Mouse (Mus musculus): ENCODE data around the gene H2al1i. TPM values are rescaled to one million over a fixed set of nuclear protein-coding genes. Genes with fewer than 3 reads are reported as not detected.
"Not testable (repeated sequence)": the region's sequence is repeated elsewhere in the genome, so short reads cannot be mapped to it uniquely, and the experiment has no call there.

The H2al1i gene
- not detected in 2 replicates for polyA plus RNA-seq (2015; fragmentation: Nextera tagmentation; extraction: Ambion mirVana)

GRCm38 (mm10) chrX:11324359-11324758, at the start of gene H2al1i:
TSS of gene H2al1i (plus strand) at chrX:11324659.
- H3K4me1 ChIP-seq; H3K9ac ChIP-seq; H3K9me3 ChIP-seq; H3K36me3 ChIP-seq; H3K27me3 ChIP-seq (replicated peaks); H3K4me3 ChIP-seq (replicated peaks); H3K27ac ChIP-seq; ATAC-seq (ENCODE audit: insufficient read depth, low FRiP score, low read depth); H3K4me2 ChIP-seq: not testable (repeated sequence)
- WGBS = 87% methylated on average over 2 of the region's 5 CpGs

GRCm38 (mm10) chrX:11277083-11277482, 47.4 kb upstream of the H2al1i start:
- no peak overlapping the region for H3K4me2 ChIP-seq
- no peaks in the 10 kb centered on the region for H3K4me1 ChIP-seq
- no peaks in the 10 kb centered on the region for H3K9me3 ChIP-seq
- H3K27me3 ChIP-seq (replicated peaks) = no peaks in the 10 kb centered on the region
- 66% methylated on average over 6 of the region's 6 CpGs for WGBS
- no peaks in the 10 kb centered on the region for H3K36me3 ChIP-seq
- H3K4me3 ChIP-seq (replicated peaks) = no peak overlapping the region
- no peak for ATAC-seq (ENCODE audit: insufficient read depth, low FRiP score, low read depth)
- no peak overlapping the region for H3K27ac ChIP-seq
- H3K9ac ChIP-seq = no peak overlapping the region

- H3K4me3 ChIP-seq (replicated peaks) = no peak overlapping the region
- H3K27me3 ChIP-seq (replicated peaks) = no peaks in the 10 kb centered on the region
- no peaks in the 10 kb centered on the region for H3K36me3 ChIP-seq
- H3K9ac ChIP-seq = no peak overlapping the region
- no peak for ATAC-seq (ENCODE audit: insufficient read depth, low FRiP score, low read depth)
- WGBS = 68% methylated on average over 2 of the region's 2 CpGs
- H3K4me1 ChIP-seq = no peaks in the 10 kb centered on the region
- no peak overlapping the region for H3K27ac ChIP-seq
- H3K4me2 ChIP-seq = no peak overlapping the region
- H3K9me3 ChIP-seq = no peaks in the 10 kb centered on the region
Measured at GRCm38 (mm10) chrX:11280741-11281140, 43.7 kb upstream of the H2al1i start.

- Histone ChIP-seq H3K4me2 (no peak overlapping the region), H3K4me3 (replicated peaks) (no peak overlapping the region), H3K27ac (no peak overlapping the region), H3K27me3 (replicated peaks) (0 out of 2 replicates have a peak, but pooled peaks cover 5% of the 10 kb centered on the region), H3K9me3 (no peaks in the 10 kb centered on the region), H3K4me1 (0 out of 2 replicates have a peak, but pooled peaks cover 3% of the 10 kb centered on the region), H3K36me3 (no peaks in the 10 kb centered on the region), H3K9ac (no peak overlapping the region)
- ATAC-seq (ENCODE audit: insufficient read depth, low FRiP score, low read depth) = no peak
- 46% methylated on average over 14 of the region's 14 CpGs for WGBS
Measured at GRCm38 (mm10) chrX:11288306-11288882, 36.1 kb upstream of the H2al1i start.

GRCm38 (mm10) chrX:11289244-11289643, 35.2 kb upstream of the H2al1i start:
- ATAC-seq (ENCODE audit: insufficient read depth, low FRiP score, low read depth) = no peak
- Histone ChIP-seq H3K4me2 (no peak overlapping the region), H3K4me1 (0 out of 2 replicates have a peak, but pooled peaks cover 3% of the 10 kb centered on the region), H3K9ac (no peak overlapping the region), H3K36me3 (no peaks in the 10 kb centered on the region), H3K4me3 (replicated peaks) (no peak overlapping the region), H3K9me3 (no peaks in the 10 kb centered on the region), H3K27ac (no peak overlapping the region), H3K27me3 (replicated peaks) (0 out of 2 replicates have a peak, but pooled peaks cover 5% of the 10 kb centered on the region)
- WGBS = 74% methylated on average over 4 of the region's 4 CpGs

GRCm38 (mm10) chrX:11298957-11299356, 25.5 kb upstream of the H2al1i start, which contains the start of gene H2al1a:
TSS of gene H2al1a (plus strand) at chrX:11299257.
- not testable (repeated sequence) for ATAC-seq (ENCODE audit: insufficient read depth, low FRiP score, low read depth); H3K27ac ChIP-seq; H3K27me3 ChIP-seq (replicated peaks); H3K9me3 ChIP-seq; H3K9ac ChIP-seq; H3K4me1 ChIP-seq; H3K36me3 ChIP-seq; H3K4me2 ChIP-seq; H3K4me3 ChIP-seq (replicated peaks)
- no CpG with 5 or more reads among the region's 3 CpGs for WGBS

GRCm38 (mm10) chrX:11302132-11302531, 22.3 kb upstream of the H2al1i start, which contains the start of gene H2al1b:
TSS of gene H2al1b (plus strand) at chrX:11302432.
- not testable (repeated sequence) for H3K27me3 ChIP-seq (replicated peaks); H3K4me1 ChIP-seq; H3K4me2 ChIP-seq; H3K27ac ChIP-seq; ATAC-seq (ENCODE audit: insufficient read depth, low FRiP score, low read depth); H3K4me3 ChIP-seq (replicated peaks); H3K9me3 ChIP-seq; H3K36me3 ChIP-seq; H3K9ac ChIP-seq
- WGBS = 91% methylated on average over 1 of the region's 3 CpGs

- not testable (repeated sequence) for H3K27me3 ChIP-seq (replicated peaks); H3K4me2 ChIP-seq; H3K4me3 ChIP-seq (replicated peaks); H3K9ac ChIP-seq; H3K4me1 ChIP-seq; ATAC-seq (ENCODE audit: insufficient read depth, low FRiP score, low read depth); H3K27ac ChIP-seq; H3K9me3 ChIP-seq; H3K36me3 ChIP-seq
- 90% methylated on average over 1 of the region's 6 CpGs for WGBS
Measured at GRCm38 (mm10) chrX:11305355-11305754, 19.1 kb upstream of the H2al1i start, which contains the start of gene H2al1c. TSS of gene H2al1c (plus strand) at chrX:11305655.

GRCm38 (mm10) chrX:11308524-11308923, 15.9 kb upstream of the H2al1i start, which contains the start of gene H2al1d:
TSS of gene H2al1d (plus strand) at chrX:11308824.
- H3K9ac ChIP-seq; ATAC-seq (ENCODE audit: insufficient read depth, low FRiP score, low read depth); H3K4me3 ChIP-seq (replicated peaks); H3K27me3 ChIP-seq (replicated peaks); H3K4me1 ChIP-seq; H3K9me3 ChIP-seq; H3K36me3 ChIP-seq; H3K27ac ChIP-seq; H3K4me2 ChIP-seq: not testable (repeated sequence)
- WGBS = no CpG with 5 or more reads among the region's 6 CpGs

- not testable (repeated sequence) for H3K9ac ChIP-seq; H3K36me3 ChIP-seq; ATAC-seq (ENCODE audit: insufficient read depth, low FRiP score, low read depth); H3K27me3 ChIP-seq (replicated peaks); H3K4me1 ChIP-seq; H3K9me3 ChIP-seq; H3K27ac ChIP-seq; H3K4me2 ChIP-seq; H3K4me3 ChIP-seq (replicated peaks)
- no CpG with 5 or more reads among the region's 3 CpGs for WGBS
Measured at GRCm38 (mm10) chrX:11311634-11312033, 12.8 kb upstream of the H2al1i start, which contains the start of gene H2al1e. TSS of gene H2al1e (plus strand) at chrX:11311934.

- H3K9ac ChIP-seq; H3K36me3 ChIP-seq; H3K4me2 ChIP-seq; H3K27me3 ChIP-seq (replicated peaks); ATAC-seq (ENCODE audit: insufficient read depth, low FRiP score, low read depth); H3K4me1 ChIP-seq; H3K4me3 ChIP-seq (replicated peaks); H3K27ac ChIP-seq; H3K9me3 ChIP-seq: not testable (repeated sequence)
- no CpG with 5 or more reads among the region's 6 CpGs for WGBS
Measured at GRCm38 (mm10) chrX:11314858-11315257, 9.6 kb upstream of the H2al1i start, which contains the start of gene H2al1f. TSS of gene H2al1f (plus strand) at chrX:11315158.

GRCm38 (mm10) chrX:11317956-11318355, 6.5 kb upstream of the H2al1i start, which contains the start of gene H2al1g:
TSS of gene H2al1g (plus strand) at chrX:11318256.
- not testable (repeated sequence) for H3K4me2 ChIP-seq; H3K27ac ChIP-seq; H3K36me3 ChIP-seq; H3K27me3 ChIP-seq (replicated peaks); H3K9ac ChIP-seq; H3K4me1 ChIP-seq; ATAC-seq (ENCODE audit: insufficient read depth, low FRiP score, low read depth); H3K9me3 ChIP-seq; H3K4me3 ChIP-seq (replicated peaks)
- WGBS = no CpG with 5 or more reads among the region's 3 CpGs

Measured in stomach, embryonic 15.5 days (tissue).